Mouse (Mus musculus) limb, embryonic 12.5 days (tissue): ENCODE measurements around the gene Slc10a7. TPM values are rescaled to one million over a fixed set of nuclear protein-coding genes. Genes with fewer than 3 reads are reported as not detected.

ENCODE experiments used
- ATAC-seq: fragments of 200-750 bp; cut with Nextera tagmentation; 2 replicates; pipeline ENCODE4 v1.8.0; 2017; ENCODE audit warnings: low read depth, moderate TSS enrichment; ENCODE audit not compliant: insufficient number of reproducible peaks, insufficient read depth, low FRiP score, low TSS enrichment
- H3K27ac ChIP-seq: fragments of 300-500 bp; sonication (generic); 2 replicates; pipeline ENCODE4 v1.5.1; 2016; ENCODE audit warnings: mild to moderate bottlenecking, moderate library complexity
- H3K27me3 ChIP-seq: fragments of 300-500 bp; sonication (generic); 2 replicates; pipeline ENCODE4 v1.6.1; 2016; ENCODE audit warnings: mild to moderate bottlenecking, moderate library complexity
- H3K36me3 ChIP-seq: fragments of 300-500 bp; sonication (generic); 2 replicates; pipeline ENCODE4 v1.6.1; 2016; ENCODE audit warnings: mild to moderate bottlenecking, moderate library complexity
- H3K4me1 ChIP-seq: fragments of 300-500 bp; sonication (generic); replicated peaks from 2 replicates; pipeline ENCODE4 v1.6.1; 2016
- H3K4me2 ChIP-seq: fragments of 300-500 bp; sonication (generic); 2 replicates; pipeline ENCODE4 v1.6.1; 2016; ENCODE audit warnings: mild to moderate bottlenecking, moderate library complexity
- H3K4me3 ChIP-seq: fragments of 300-500 bp; sonication (generic); replicated peaks from 2 replicates; pipeline ENCODE4 v1.5.1; 2016; ENCODE audit warnings: mild to moderate bottlenecking
- H3K9ac ChIP-seq: fragments of 300-500 bp; sonication (generic); replicated peaks from 2 replicates; pipeline ENCODE4 v1.6.1; 2016; ENCODE audit warnings: mild to moderate bottlenecking, moderate library complexity
- H3K9me3 ChIP-seq: fragments of 300-500 bp; sonication (generic); 2 replicates; pipeline ENCODE4 v1.6.1; 2016; ENCODE audit warnings: mild to moderate bottlenecking, moderate library complexity
- WGBS: fragments of 180-500 bp; shearing (Covaris S2); methylation state at CpG from one replicate; pipeline ENCODE4 v1.1.7; 2016; 5-methylcytosine and 5-hydroxymethylcytosine counted together
- polyA plus RNA-seq: library from polyadenylated mRNA; unstranded; fragments of >200 nt; fragmentation: Nextera tagmentation; extraction: Ambion mirVana; gene quantifications from 2 replicates; pipeline ENCODE4 v1.2.1, GENCODE M21; 2016

The Slc10a7 gene
- polyA plus RNA-seq, 1 experiment from 2014 or later, result 17.5 TPM

GRCm38 (mm10) chr8:78770584-78770983 is 261.4 kb downstream of the Slc10a7 start:
- Histone ChIP-seq H3K4me1 (no peaks in the 10 kb centered on the region), H3K4me2 (no peak overlapping the region), H3K9me3 (no peaks in the 10 kb centered on the region), H3K4me3 (no peak overlapping the region), H3K9ac (no peak overlapping the region), H3K36me3 (no peaks in the 10 kb centered on the region), H3K27me3 (no peaks in the 10 kb centered on the region), H3K27ac (no peak overlapping the region)
- ATAC-seq, result no peak
- WGBS, result 93% methylated on average over 3 of the region's 3 CpGs

GRCm38 (mm10) chr8:78771256-78771655 is 262.1 kb downstream of the Slc10a7 start:
- Histone ChIP-seq H3K36me3 (no peaks in the 10 kb centered on the region), H3K9me3 (no peaks in the 10 kb centered on the region), H3K4me1 (no peaks in the 10 kb centered on the region), H3K27ac (no peak overlapping the region), H3K4me2 (no peak overlapping the region), H3K4me3 (no peak overlapping the region), H3K27me3 (no peaks in the 10 kb centered on the region), H3K9ac (no peak overlapping the region)
- ATAC-seq, result no peak
- WGBS, result 78% methylated on average over 7 of the region's 7 CpGs

GRCm38 (mm10) chr8:78776816-78777215 is 267.7 kb downstream of the Slc10a7 start:
- WGBS, result 90% methylated on average over 9 of the region's 9 CpGs
- no peaks in the 10 kb centered on the region for H3K9me3 ChIP-seq

More at GRCm38 (mm10) chr8:78776816-78777215, 267.7 kb downstream of the Slc10a7 start:
- Histone ChIP-seq H3K4me3 (no peak overlapping the region), H3K9ac (no peak overlapping the region), H3K4me2 (no peak overlapping the region), H3K4me1 (no peaks in the 10 kb centered on the region), H3K27me3 (no peaks in the 10 kb centered on the region), H3K27ac (no peak overlapping the region), H3K36me3 (no peaks in the 10 kb centered on the region)
- ATAC-seq, result no peak

Other genes with a start within 250 kb of the Slc10a7 start
- not detected in 2 replicates for gene Pou4f2, start 72.7 kb upstream of the Slc10a7 start, polyA plus RNA-seq
- gene Rbmxl1, start 448 bp upstream of the Slc10a7 start, polyA plus RNA-seq, result 344 and 354 TPM in 2 replicates